15 mouse cellular contexts compared by ENCODE assay signal in the genomic region with DNA sequence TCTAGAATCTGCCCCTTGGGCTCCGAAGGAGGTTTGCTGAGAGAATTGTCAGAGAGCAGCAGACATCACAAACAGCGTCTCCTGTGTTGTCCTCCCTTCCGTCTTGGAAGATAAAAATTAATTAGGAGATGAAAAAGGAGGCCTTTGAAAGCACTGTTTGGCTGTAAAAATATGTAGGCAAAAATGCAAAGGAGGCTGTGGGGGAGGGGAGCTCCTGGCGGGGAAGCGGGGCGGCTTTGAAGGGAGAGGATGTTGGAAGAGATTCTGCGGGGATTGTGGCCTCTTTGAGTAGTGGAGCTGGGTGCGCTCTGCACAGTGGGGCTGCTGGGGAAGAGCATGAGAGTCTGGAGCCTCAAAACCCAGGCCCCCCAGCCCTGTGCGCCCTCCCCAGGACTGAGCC.
DNase-seq lines count a peak whose midpoint lies in the region; ATAC-seq and TF ChIP-seq lines count a peak whose summit lies in the region.
"Had no signal": no experiment of that assay in that cellular context is flagged by ENCODE, and none has a peak within 500 bp of the region (broad histone marks: within the 10 kb centered on the region; RNA-seq: fewer than 3 reads in every experiment).

No protein-coding gene starts in this region.

- no peaks in the 10 kb centered on the region for H3K79me2 ChIP-seq in heart, adult 2 months (replicated peaks; ENCODE audit: control insufficient read depth, insufficient read depth, low read length)

- no peak overlapping the region for H3K4me3 ChIP-seq in hindbrain, embryonic 10.5 days
- H3K4me3 ChIP-seq in hindbrain, embryonic 16.5 days (ENCODE audit: low read length), result no peak overlapping the region
- H3K4me3 ChIP-seq in hindbrain, embryonic 14.5 days (replicated peaks; ENCODE audit: low read length), result no peak overlapping the region
- no peak overlapping the region for H3K4me3 ChIP-seq in midbrain, embryonic 16.5 days (ENCODE audit: low read depth, low read length)
- H3K4me3 ChIP-seq in heart, adult 2 months, result no peak overlapping the region
- H3K4me3 ChIP-seq: limb, embryonic 10.5 days; liver, embryonic 13.5 days; neural tube, embryonic 12.5 days had no signal

- no peak for TF ChIP-seq CTCF in heart, adult 2 months (IDR thresholded peaks at IDR 0.05)

- no peak for TF ChIP-seq EP300 in heart, adult 2 months (IDR thresholded peaks at IDR 0.05; ENCODE audit: insufficient read depth, low read depth, low read length)

- H3K27ac ChIP-seq in hindbrain, embryonic 10.5 days, result peak overlapping the region; percentile 57
- no peak overlapping the region for H3K27ac ChIP-seq in hindbrain, embryonic 16.5 days (ENCODE audit: low read depth, low read length)
- peak overlapping the region; percentile 49; the same call in 1 of the 2 replicates for H3K27ac ChIP-seq in hindbrain, embryonic 14.5 days
- peak overlapping the region; percentile 59 for H3K27ac ChIP-seq in midbrain, embryonic 16.5 days (ENCODE audit: low read length)
- H3K27ac ChIP-seq in heart, adult 2 months, result no peak overlapping the region
- H3K27ac ChIP-seq: limb, embryonic 10.5 days; liver, embryonic 13.5 days; neural tube, embryonic 12.5 days; stomach, postnatal 0 days had no signal

- no peak overlapping the region for H3K9ac ChIP-seq in hindbrain, embryonic 16.5 days (ENCODE audit: low read depth, low read length)
- H3K9ac ChIP-seq in hindbrain, embryonic 14.5 days, result peak overlapping the region; percentile 28; the same call in 1 of the 2 replicates
- 0 out of 2 replicates have a peak overlapping the region, but pooled peaks have one; percentile 37 for H3K9ac ChIP-seq in midbrain, embryonic 16.5 days (ENCODE audit: low read depth, low read length)
- no peak overlapping the region for H3K9ac ChIP-seq in heart, adult 2 months (ENCODE audit: low read depth, low read length)
- H3K9ac ChIP-seq: liver, embryonic 13.5 days; neural tube, embryonic 12.5 days had no signal

- TF ChIP-seq POLR2A in heart, adult 2 months (IDR thresholded peaks at IDR 0.05; ENCODE audit: insufficient read depth, low read depth, low read length), result no peak

- intact Hi-C loops in heart, adult 2 months (cut with DNase I), result loop anchor here (5.0 kb wide), 1 partner anchor 65 kb away; no protein-coding TSS in a partner anchor

- peaks cover 64% of the 10 kb centered on the region for H3K27me3 ChIP-seq in hindbrain, embryonic 10.5 days (ENCODE audit: insufficient read depth, poor library complexity, severe bottlenecking)
- H3K27me3 ChIP-seq in hindbrain, embryonic 16.5 days (replicated peaks; ENCODE audit: control insufficient read depth, insufficient read depth, low read length), result no peaks in the 10 kb centered on the region
- no peaks in the 10 kb centered on the region for H3K27me3 ChIP-seq in hindbrain, embryonic 14.5 days (ENCODE audit: control insufficient read depth, insufficient read depth, low read length)
- H3K27me3 ChIP-seq in midbrain, embryonic 16.5 days (ENCODE audit: control insufficient read depth, insufficient read depth, low read depth, low read length), result no peaks in the 10 kb centered on the region
- no peaks in the 10 kb centered on the region for H3K27me3 ChIP-seq in heart, adult 2 months (ENCODE audit: control insufficient read depth, insufficient read depth, low read length)

- no peak overlapping the region for H3K4me2 ChIP-seq in hindbrain, embryonic 16.5 days (ENCODE audit: low read length)
- H3K4me2 ChIP-seq in hindbrain, embryonic 14.5 days (replicated peaks), result no peak overlapping the region
- H3K4me2 ChIP-seq in midbrain, embryonic 16.5 days (ENCODE audit: low read length), result no peak overlapping the region
- H3K4me2 ChIP-seq: liver, embryonic 13.5 days; neural tube, embryonic 12.5 days had no signal

- no peak for ATAC-seq in hindbrain, embryonic 16.5 days
- no peak for ATAC-seq in hindbrain, embryonic 14.5 days (ENCODE audit: low FRiP score)
- ATAC-seq in midbrain, embryonic 16.5 days, result no peak

- 25% methylated on average over 9 of the region's 9 CpGs for WGBS in hindbrain, embryonic 10.5 days
- WGBS in hindbrain, embryonic 16.5 days, result 18% methylated on average over 9 of the region's 9 CpGs
- WGBS in hindbrain, embryonic 14.5 days, result 19% methylated on average over 9 of the region's 9 CpGs
- 10% methylated on average over 9 of the region's 9 CpGs for WGBS in midbrain, embryonic 16.5 days
- WGBS in heart, adult 2 months, result 32% methylated on average over 9 of the region's 9 CpGs

- no peaks in the 10 kb centered on the region for H3K9me3 ChIP-seq in hindbrain, embryonic 10.5 days
- H3K9me3 ChIP-seq in hindbrain, embryonic 16.5 days (ENCODE audit: control insufficient read depth, low read length), result no peaks in the 10 kb centered on the region
- H3K9me3 ChIP-seq in hindbrain, embryonic 14.5 days (ENCODE audit: control insufficient read depth, low read length), result no peaks in the 10 kb centered on the region
- no peaks in the 10 kb centered on the region for H3K9me3 ChIP-seq in midbrain, embryonic 16.5 days (replicated peaks; ENCODE audit: control insufficient read depth, low read length, poor library complexity, severe bottlenecking)
- H3K9me3 ChIP-seq: limb, embryonic 10.5 days; liver, embryonic 13.5 days; neural tube, embryonic 12.5 days had no signal

- no peaks in the 10 kb centered on the region for H3K36me3 ChIP-seq in hindbrain, embryonic 10.5 days
- H3K36me3 ChIP-seq in hindbrain, embryonic 16.5 days (ENCODE audit: control insufficient read depth, insufficient read depth, low read length), result no peaks in the 10 kb centered on the region
- H3K36me3 ChIP-seq in hindbrain, embryonic 14.5 days (replicated peaks; ENCODE audit: control insufficient read depth, insufficient read depth), result no peaks in the 10 kb centered on the region; the same call in 1 of the 2 replicates
- H3K36me3 ChIP-seq in midbrain, embryonic 16.5 days (ENCODE audit: control insufficient read depth, insufficient read depth, low read length), result no peaks in the 10 kb centered on the region
- H3K36me3 ChIP-seq in heart, adult 2 months (ENCODE audit: control insufficient read depth, insufficient read depth, low read length), result no peaks in the 10 kb centered on the region
- H3K36me3 ChIP-seq: limb, embryonic 10.5 days; liver, embryonic 13.5 days; neural tube, embryonic 12.5 days had no signal

- peaks cover 37% of the 10 kb centered on the region for H3K4me1 ChIP-seq in hindbrain, embryonic 10.5 days (replicated peaks)
- peaks cover 31% of the 10 kb centered on the region for H3K4me1 ChIP-seq in hindbrain, embryonic 16.5 days (ENCODE audit: control insufficient read depth, insufficient read depth, low read depth, low read length)
- H3K4me1 ChIP-seq in hindbrain, embryonic 14.5 days (replicated peaks; ENCODE audit: control insufficient read depth, insufficient read depth, low read length), result peaks cover 27% of the 10 kb centered on the region
- H3K4me1 ChIP-seq in midbrain, embryonic 16.5 days (ENCODE audit: control insufficient read depth, insufficient read depth, low read length), result peaks cover 26% of the 10 kb centered on the region
- no peaks in the 10 kb centered on the region for H3K4me1 ChIP-seq in heart, adult 2 months (ENCODE audit: control insufficient read depth, insufficient read depth, low read length)
- H3K4me1 ChIP-seq: liver, embryonic 13.5 days had no signal

- DNase-seq in hindbrain, embryonic 10.5 days (ENCODE audit: low spot score), result no peak
- DNase-seq in right cerebral cortex, postnatal 4 days, result peak; percentile 57
- DNase-seq in right cerebral cortex, postnatal 36 days (ENCODE audit: low spot score in 2 of 2), result no peak
- no peak for DNase-seq in hindbrain, embryonic 14.5 days (ENCODE audit: low spot score)
- DNase-seq in cerebellum, adult 9-10 months, result no peak
- no peak for DNase-seq in heart, adult 2 months
- DNase-seq: adrenal gland, adult 8-10 months; cerebellum, adult 8-10 months; liver, embryonic 13.5 days; lung, postnatal 10 days had no signal

Comparison
In these comparisons a context has a peak if more than half of its experiments do, and no peak if none do; other contexts are left out.
1. H3K27ac ChIP-seq: peak in hindbrain, embryonic 10.5 days (single experiment), hindbrain, embryonic 14.5 days (single experiment) and midbrain, embryonic 16.5 days (single experiment); none in hindbrain, embryonic 16.5 days (single experiment) and heart, adult 2 months (single experiment).
2. H3K9ac ChIP-seq: peak in hindbrain, embryonic 14.5 days (single experiment) and midbrain, embryonic 16.5 days (single experiment); none in hindbrain, embryonic 16.5 days (single experiment) and heart, adult 2 months (single experiment).